Mouse (Mus musculus): ENCODE results near the gene Hspa4l. TPM values are rescaled to one million over a fixed set of nuclear protein-coding genes. Genes with fewer than 3 reads are reported as not detected.

The Hspa4l gene
- 10 to 100 TPM; 28.7 to 34.5 TPM for total RNA-seq (2023)

GRCm38 (mm10) chr3:40744024-40744835, at the start of gene Hspa4l:
Gene Hspa4l, plus strand, starts transcription at chr3:40744495.

GRCm38 (mm10) chr3:40708655-40709054, 35.6 kb upstream of the Hspa4l start, which contains the start of gene Slc25a31:
Gene Slc25a31, plus strand, starts transcription at chr3:40708855.

GRCm38 (mm10) chr3:40799530-40800372, 55.5 kb downstream of the Hspa4l start, which contains the start of gene Plk4:
Gene Plk4, plus strand, starts transcription at chr3:40800019.

Other genes with a start within 250 kb of the Hspa4l start
- gene Intu, start 213.2 kb upstream of the Hspa4l start, total RNA-seq (2023), result 1 to 10 TPM in 1 of 2 experiments, under 1 TPM in 1; 0.64 to 1.0 TPM
- gene Slc25a31, start 35.6 kb upstream of the Hspa4l start, total RNA-seq (2023), result not detected
- 10 to 100 TPM; 36.1 to 39.6 TPM for gene Plk4, start 55.5 kb downstream of the Hspa4l start, total RNA-seq (2023)
- 10 to 100 TPM in 1 of 2 experiments, 1 to 10 TPM in 1; 8.9 to 11.0 TPM for gene Mfsd8, start 102.4 kb downstream of the Hspa4l start, total RNA-seq (2023)
- 1 to 10 TPM; 5.1 to 5.4 TPM for gene Abhd18, start 102.5 kb downstream of the Hspa4l start, total RNA-seq (2023)
- not detected for gene 1700034I23Rik, start 158.0 kb downstream of the Hspa4l start, total RNA-seq (2023)
- 10 to 100 TPM; 18.9 to 24.3 TPM for gene Larp1b, start 205.3 kb downstream of the Hspa4l start, total RNA-seq (2023)